Mouse (Mus musculus): Measurements from ENCODE around the gene Tmem52. TPM values are rescaled to one million over a fixed set of nuclear protein-coding genes. Genes with fewer than 3 reads are reported as not detected.

Tmem52 gene
- 0.45 and 1.1 TPM in 2 replicates for polyA plus RNA-seq (2015; fragmentation: Nextera tagmentation; extraction: Ambion mirVana)

GRCm38 (mm10) chr4:155468952-155469351 is at the start of gene Tmem52:
Gene Tmem52 (plus strand): TSS chr4:155469114.

GRCm38 (mm10) chr4:155490990-155491504 is 22.1 kb downstream of the Tmem52 start, which contains the start of gene Gnb1:
Gene Gnb1 (plus strand): TSS chr4:155491361.

Other genes starting within 250 kb of the Tmem52 start
- gene Ski, start 246.5 kb upstream of the Tmem52 start, polyA plus RNA-seq (2015; fragmentation: Nextera tagmentation; extraction: Ambion mirVana) = 11.4 and 12.1 TPM in 2 replicates
- gene Faap20, start 219.3 kb upstream of the Tmem52 start, polyA plus RNA-seq (2015; fragmentation: Nextera tagmentation; extraction: Ambion mirVana) = 63.2 and 64.3 TPM in 2 replicates
- 88.3 and 99.5 TPM in 2 replicates for gene Prkcz, start 107.8 kb upstream of the Tmem52 start, polyA plus RNA-seq (2015; fragmentation: Nextera tagmentation; extraction: Ambion mirVana)
- 0.23 and 0.33 TPM in 2 replicates for gene Gabrd, start 71.0 kb upstream of the Tmem52 start, polyA plus RNA-seq (2015; fragmentation: Nextera tagmentation; extraction: Ambion mirVana)
- 5.1 and 5.9 TPM in 2 replicates for gene Cfap74, start 59.9 kb upstream of the Tmem52 start, polyA plus RNA-seq (2015; fragmentation: Nextera tagmentation; extraction: Ambion mirVana)
- gene Gnb1, start 22.2 kb downstream of the Tmem52 start, polyA plus RNA-seq (2015; fragmentation: Nextera tagmentation; extraction: Ambion mirVana) = 1,042 and 1,084 TPM in 2 replicates
- gene Nadk, start 93.3 kb downstream of the Tmem52 start, polyA plus RNA-seq (2015; fragmentation: Nextera tagmentation; extraction: Ambion mirVana) = 56.6 and 58.5 TPM in 2 replicates
- gene Slc35e2, start 132.3 kb downstream of the Tmem52 start, polyA plus RNA-seq (2015; fragmentation: Nextera tagmentation; extraction: Ambion mirVana) = 11.4 and 12.9 TPM in 2 replicates
- 58.3 and 62.0 TPM in 2 replicates for gene Cdk11b, start 155.7 kb downstream of the Tmem52 start, polyA plus RNA-seq (2015; fragmentation: Nextera tagmentation; extraction: Ambion mirVana)
- not detected in 2 replicates for gene Gm10563, start 176.3 kb downstream of the Tmem52 start, polyA plus RNA-seq (2015; fragmentation: Nextera tagmentation; extraction: Ambion mirVana)
- 14.1 and 17.6 TPM in 2 replicates for gene Mmp23, start 184.3 kb downstream of the Tmem52 start, polyA plus RNA-seq (2015; fragmentation: Nextera tagmentation; extraction: Ambion mirVana)
- gene Mib2, start 200.1 kb downstream of the Tmem52 start, polyA plus RNA-seq (2015; fragmentation: Nextera tagmentation; extraction: Ambion mirVana) = 47.2 and 56.0 TPM in 2 replicates
- 35.0 and 37.4 TPM in 2 replicates for gene Fndc10, start 225.2 kb downstream of the Tmem52 start, polyA plus RNA-seq (2015; fragmentation: Nextera tagmentation; extraction: Ambion mirVana)
- 168 and 177 TPM in 2 replicates for gene Ssu72, start 235.7 kb downstream of the Tmem52 start, polyA plus RNA-seq (2015; fragmentation: Nextera tagmentation; extraction: Ambion mirVana)

All from neural tube, postnatal 0 days (tissue).